Mouse (Mus musculus) spleen, adult 2 months (tissue): ENCODE measurements around the gene Rai1. TPM values are rescaled to one million over a fixed set of nuclear protein-coding genes. Genes with fewer than 3 reads are reported as not detected.

Experiments
- DNase-seq, 2 experiments: peaks; one replicate each; pipeline versions ENCODE4 v3.0.0 to v3.0.0-alpha.2; 2012 to 2021; ENCODE audit warnings: low spot score in 2 of 2, low read depth in 1 of 2
- H3K27ac ChIP-seq: fragments of 200-500 bp; 2 replicates; pipeline ENCODE4 v1.5.1; 2012; ENCODE audit warnings: low read length, inconsistent platforms; ENCODE audit not compliant: insufficient read depth
- H3K27me3 ChIP-seq: fragments of 200-500 bp; 2 replicates; pipeline ENCODE4 v1.6.1; 2012; ENCODE audit warnings: mild to moderate bottlenecking, moderate library complexity, low read length, inconsistent platforms; ENCODE audit not compliant: control insufficient read depth, insufficient read depth
- H3K36me3 ChIP-seq: fragments of 200-500 bp; 2 replicates; pipeline ENCODE4 v1.6.1; 2012; ENCODE audit warnings: mild to moderate bottlenecking, low read length, inconsistent platforms; ENCODE audit not compliant: control insufficient read depth, insufficient read depth
- H3K4me1 ChIP-seq: fragments of 200-500 bp; 2 replicates; pipeline ENCODE4 v1.6.1; 2011; ENCODE audit warnings: inconsistent platforms; ENCODE audit not compliant: control insufficient read depth, insufficient read depth, insufficient read length
- H3K4me3 ChIP-seq: fragments of 200-500 bp; 2 replicates; pipeline ENCODE4 v1.5.1; 2011; ENCODE audit warnings: mild to moderate bottlenecking, inconsistent platforms; ENCODE audit not compliant: insufficient read depth, insufficient read length; ENCODE audit errors: extremely low read depth
- CTCF ChIP-seq: fragments of 200-500 bp; IDR thresholded peaks from 2 replicates; pipeline ENCODE4 v1.5.1; 2011; ENCODE audit warnings: mild to moderate bottlenecking, inconsistent platforms; ENCODE audit not compliant: insufficient read depth, insufficient read length, insufficient replicate concordance; ENCODE audit errors: extremely low read depth
- POLR2A ChIP-seq: fragments of 200-500 bp; IDR thresholded peaks from 2 replicates; pipeline ENCODE4 v1.6.1; 2011; ENCODE audit warnings: low read depth, low read length, inconsistent platforms
- WGBS: fragments of 180-500 bp; shearing (Covaris S2); methylation state at CpG from one replicate; pipeline ENCODE4 v1.1.7; 2018; 5-methylcytosine and 5-hydroxymethylcytosine counted together
- polyA plus RNA-seq: library from polyadenylated mRNA; depleted of rRNA; stranded (reverse); fragments of >200 nt; gene quantifications from 2 replicates; pipeline ENCODE4 v1.2.3, GENCODE M21; 2012

The Rai1 gene
- polyA plus RNA-seq, 1 experiment, result 36.0 TPM

DNA sequence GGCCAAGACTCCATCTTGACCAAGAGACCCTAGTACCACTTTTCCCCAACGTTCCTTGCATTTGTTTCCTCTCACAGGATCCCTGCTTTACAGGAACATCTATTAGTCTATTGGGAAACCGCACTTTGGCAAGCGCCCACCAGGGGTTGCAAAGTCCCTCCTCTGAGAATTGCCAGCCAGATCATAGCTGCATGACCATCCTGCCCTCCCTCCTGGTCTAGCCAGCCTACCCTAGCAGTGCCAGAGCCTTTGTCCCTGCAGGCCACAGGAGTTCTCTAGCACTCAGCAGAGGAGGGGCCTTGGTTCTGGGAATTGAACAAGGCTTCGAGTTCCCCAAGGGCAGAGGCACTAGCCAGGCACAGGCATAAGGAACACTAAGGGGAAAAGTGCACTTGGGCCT, 119.9 kb downstream of the Rai1 start:
- Histone ChIP-seq H3K4me1 (peaks cover 10% of the 10 kb centered on the region; the same call in 1 of the 2 replicates), H3K4me3 (no peak overlapping the region), H3K27ac (no peak overlapping the region), H3K36me3 (no peaks in the 10 kb centered on the region), H3K27me3 (no peaks in the 10 kb centered on the region)
- TF ChIP-seq POLR2A (no peak), CTCF (no peak)
- DNase-seq, result no peak
- 70% methylated on average over 4 of the region's 4 CpGs for WGBS

DNA sequence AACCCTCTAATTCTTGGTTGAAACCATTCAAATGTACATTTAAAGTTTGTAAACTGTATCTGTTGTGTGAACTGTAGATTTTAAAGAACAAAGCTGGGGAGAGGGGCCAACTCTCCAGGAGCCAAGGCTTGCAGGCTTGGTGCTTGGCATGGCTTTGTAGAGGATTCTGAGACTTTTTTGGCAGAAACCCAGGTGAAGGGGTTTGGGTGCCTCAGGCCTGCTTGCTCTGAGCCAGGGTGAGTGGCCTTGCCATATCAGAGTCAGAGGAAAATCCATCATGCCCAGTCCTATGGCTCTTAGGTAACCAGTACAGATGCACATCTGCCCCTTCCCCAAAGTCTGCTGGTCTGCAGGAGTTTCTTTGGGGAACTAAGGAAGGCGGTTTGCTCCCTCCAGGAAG, 121.1 kb downstream of the Rai1 start:
- 85% methylated on average over 1 of the region's 1 CpGs for WGBS
- DNase-seq, result no peak
- Histone ChIP-seq H3K27ac (no peak overlapping the region), H3K27me3 (no peaks in the 10 kb centered on the region), H3K36me3 (no peaks in the 10 kb centered on the region), H3K4me1 (peaks cover 3% of the 10 kb centered on the region; the same call in 1 of the 2 replicates), H3K4me3 (no peak overlapping the region)
- TF ChIP-seq POLR2A (no peak), CTCF (no peak)

DNA sequence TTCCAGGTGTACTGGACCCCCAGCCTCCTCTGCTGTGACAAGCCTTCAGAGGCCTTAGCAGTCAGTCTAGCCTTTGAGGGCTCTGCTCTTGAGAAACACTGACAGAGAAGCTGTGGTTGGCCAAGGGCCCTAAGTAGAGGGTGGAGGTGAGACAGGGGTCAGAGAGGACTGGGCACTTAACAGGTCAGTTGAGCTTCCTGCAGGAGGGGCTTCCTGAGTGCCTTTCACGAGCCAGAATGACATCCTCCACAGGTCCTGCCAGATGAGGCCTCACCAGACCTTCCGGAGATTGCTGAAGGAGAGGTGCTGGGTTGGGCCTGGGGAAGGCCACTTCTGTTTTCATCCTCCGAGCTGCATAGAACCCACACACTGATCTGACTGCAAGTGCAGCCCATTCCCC, 123.7 kb downstream of the Rai1 start:
- no peaks in the 10 kb centered on the region for H3K27me3 ChIP-seq
- peaks cover 4% of the 10 kb centered on the region; the same call in 1 of the 2 replicates for H3K4me1 ChIP-seq
- H3K4me3 ChIP-seq, result no peak overlapping the region
- DNase-seq, result no peak
- H3K36me3 ChIP-seq, result no peaks in the 10 kb centered on the region
- no peak for TF ChIP-seq CTCF
- no peak for TF ChIP-seq POLR2A
- 81% methylated on average over 3 of the region's 3 CpGs for WGBS
- H3K27ac ChIP-seq, result no peak overlapping the region

DNA sequence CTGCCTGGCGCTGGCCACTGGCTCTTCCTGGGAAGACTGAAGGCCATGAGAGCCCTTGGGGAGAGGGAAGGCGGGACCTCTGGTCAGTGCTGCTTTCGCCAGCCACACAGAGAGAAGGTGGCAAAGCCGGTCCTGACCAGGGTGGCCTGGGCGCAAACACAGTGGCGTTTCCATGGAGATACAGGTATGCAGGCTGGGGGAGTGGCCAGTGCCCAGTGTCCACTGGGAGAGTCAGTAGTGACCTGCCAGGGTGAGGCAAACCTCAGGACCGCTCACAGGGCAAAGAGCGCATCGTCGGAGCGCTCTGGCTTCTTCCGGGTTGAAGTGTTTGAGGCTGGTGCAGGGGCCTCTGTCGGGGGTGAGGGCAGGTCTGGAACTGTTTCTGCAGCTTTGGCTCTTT, 125.0 kb downstream of the Rai1 start:
- Histone ChIP-seq H3K27ac (no peak overlapping the region), H3K4me1 (peaks cover 4% of the 10 kb centered on the region; the same call in 1 of the 2 replicates), H3K36me3 (no peaks in the 10 kb centered on the region), H3K4me3 (no peak overlapping the region), H3K27me3 (no peaks in the 10 kb centered on the region)
- no peak for TF ChIP-seq POLR2A
- TF ChIP-seq CTCF, result no peak
- 95% methylated on average over 13 of the region's 13 CpGs for WGBS
- no peak for DNase-seq

DNA sequence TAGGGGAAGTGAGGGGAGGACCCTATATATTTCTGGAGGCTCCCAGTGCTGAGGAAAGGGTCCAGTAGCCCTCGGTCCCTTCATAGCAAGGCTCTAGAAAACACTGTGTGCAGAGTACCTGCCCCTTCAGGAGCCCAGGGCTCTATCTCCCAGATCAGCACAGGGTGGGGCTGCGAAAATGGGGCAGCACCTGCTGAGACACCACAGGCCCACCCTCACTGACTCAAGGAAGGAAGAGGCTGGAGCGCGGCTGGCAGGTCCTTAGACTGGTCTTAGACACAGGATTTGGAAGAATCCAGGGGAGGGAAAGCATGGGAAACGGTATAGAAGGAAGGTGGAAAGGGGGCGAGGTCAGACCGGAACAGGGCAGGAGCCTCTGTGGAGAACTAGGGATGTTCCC, 125.7 kb downstream of the Rai1 start:
- WGBS, result 90% methylated on average over 7 of the region's 7 CpGs
- H3K4me1 ChIP-seq, result peaks cover 4% of the 10 kb centered on the region; the same call in 1 of the 2 replicates
- H3K27me3 ChIP-seq, result no peaks in the 10 kb centered on the region
- no peak for DNase-seq
- TF ChIP-seq CTCF (no peak), POLR2A (no peak)
- H3K4me3 ChIP-seq, result no peak overlapping the region
- no peak overlapping the region for H3K27ac ChIP-seq
- no peaks in the 10 kb centered on the region for H3K36me3 ChIP-seq

DNA sequence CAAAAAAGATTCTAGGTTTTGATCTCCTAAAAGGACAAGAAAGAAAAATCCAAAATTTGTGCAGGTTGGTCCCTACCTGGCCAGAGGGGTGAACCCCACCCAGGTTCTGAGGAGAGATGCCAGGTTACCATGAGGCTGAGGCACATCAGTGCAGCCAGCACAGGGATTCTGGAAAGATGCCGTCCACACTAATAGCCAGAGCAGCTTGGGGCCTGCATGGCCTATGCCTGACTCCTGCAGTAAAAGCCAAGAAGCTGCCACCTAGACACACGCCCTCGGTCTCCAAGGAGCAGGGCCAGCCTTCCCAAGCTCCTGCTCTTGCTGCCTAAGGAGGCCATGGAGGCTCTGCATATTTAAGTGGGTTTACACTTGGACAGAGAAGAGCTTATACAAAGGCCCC, 126.5 kb downstream of the Rai1 start:
- Histone ChIP-seq H3K27me3 (no peaks in the 10 kb centered on the region), H3K4me1 (peaks cover 4% of the 10 kb centered on the region; the same call in 1 of the 2 replicates), H3K36me3 (no peaks in the 10 kb centered on the region), H3K4me3 (no peak overlapping the region), H3K27ac (no peak overlapping the region)
- TF ChIP-seq POLR2A (no peak), CTCF (no peak)
- no peak for DNase-seq
- 91% methylated on average over 3 of the region's 3 CpGs for WGBS

DNA sequence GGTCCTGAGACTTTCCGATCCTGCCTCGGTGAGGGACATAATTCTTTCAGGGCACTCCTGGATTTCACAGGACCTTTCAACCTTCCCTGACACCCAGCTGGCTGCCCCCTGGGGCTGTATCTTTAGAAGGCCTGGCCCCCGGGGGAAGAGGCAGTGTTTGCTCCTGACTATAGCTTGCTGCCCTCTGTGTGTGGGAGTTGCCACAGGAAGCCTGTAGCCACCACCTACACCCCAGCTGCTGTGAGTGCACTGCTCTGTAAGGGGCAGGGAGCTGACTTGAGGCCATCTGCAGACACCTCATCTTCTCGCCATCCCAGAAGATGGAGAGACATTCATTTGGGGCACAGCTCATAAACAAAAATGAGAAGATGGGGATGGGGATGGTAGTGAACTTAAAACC, 127.1 kb downstream of the Rai1 start:
- no peaks in the 10 kb centered on the region for H3K36me3 ChIP-seq
- H3K27me3 ChIP-seq, result no peaks in the 10 kb centered on the region
- peak overlapping the region; percentile 56; the same call in 1 of the 2 replicates for H3K27ac ChIP-seq
- DNase-seq, result no peak
- WGBS, result 43% methylated on average over 4 of the region's 4 CpGs
- no peak overlapping the region for H3K4me3 ChIP-seq
- TF ChIP-seq CTCF, result no peak
- TF ChIP-seq POLR2A, result no peak
- H3K4me1 ChIP-seq, result peaks cover 4% of the 10 kb centered on the region; the same call in 1 of the 2 replicates
